Mouse (Mus musculus) stomach, embryonic 14.5 days (tissue): ENCODE measurements around the gene Col4a1. TPM values are rescaled to one million over a fixed set of nuclear protein-coding genes. Genes with fewer than 3 reads are reported as not detected.

ENCODE experiments used
- ATAC-seq: fragments of 200-750 bp; cut with Nextera tagmentation; 2 replicates; pipeline ENCODE4 v1.8.0; 2017; ENCODE audit warnings: low read depth, moderate TSS enrichment; ENCODE audit not compliant: insufficient number of reproducible peaks, insufficient read depth, low FRiP score
- H3K27ac ChIP-seq: fragments of 300-500 bp; sonication (generic); 2 replicates; pipeline ENCODE4 v1.5.1; 2014; ENCODE audit warnings: mild to moderate bottlenecking, low read length, moderate library complexity, mixed read lengths
- H3K27me3 ChIP-seq: fragments of 300-500 bp; sonication (generic); 2 replicates; pipeline ENCODE4 v1.6.1; 2014; ENCODE audit warnings: low read length, control low read depth, mixed read lengths; ENCODE audit not compliant: control insufficient read depth, insufficient read depth
- H3K36me3 ChIP-seq: fragments of 300-500 bp; sonication (generic); 2 replicates; pipeline ENCODE4 v1.6.1; 2014; ENCODE audit warnings: mild to moderate bottlenecking, control low read depth, low read length, moderate library complexity, mixed read lengths; ENCODE audit not compliant: control insufficient read depth, insufficient read depth
- H3K4me1 ChIP-seq: fragments of 300-500 bp; sonication (generic); 2 replicates; pipeline ENCODE4 v1.6.1; 2014; ENCODE audit warnings: low read length, control low read depth, mixed read lengths; ENCODE audit not compliant: control insufficient read depth, insufficient read depth
- H3K4me2 ChIP-seq: fragments of 300-500 bp; sonication (generic); replicated peaks from 2 replicates; pipeline ENCODE4 v1.6.1; 2014; ENCODE audit warnings: low read depth, low read length, control low read depth
- H3K4me3 ChIP-seq: fragments of 300-500 bp; sonication (generic); 2 replicates; pipeline ENCODE4 v1.5.1; 2014; ENCODE audit warnings: low read depth, low read length, control low read depth
- H3K9ac ChIP-seq: fragments of 300-500 bp; sonication (generic); replicated peaks from 2 replicates; pipeline ENCODE4 v1.6.1; 2014; ENCODE audit warnings: low read depth, mild to moderate bottlenecking, control low read depth, low read length, moderate library complexity, mixed read lengths
- H3K9me3 ChIP-seq: fragments of 300-500 bp; sonication (generic); 2 replicates; pipeline ENCODE4 v1.6.1; 2016; ENCODE audit warnings: low read depth, low read length, control low read depth; ENCODE audit not compliant: control insufficient read depth
- WGBS: fragments of 180-500 bp; shearing (Covaris S2); extraction: QIAGEN DNeasy Blood & Tissue Kit; methylation state at CpG from one replicate; pipeline ENCODE4 v1.1.7; 2014; 5-methylcytosine and 5-hydroxymethylcytosine counted together
- polyA plus RNA-seq: library from polyadenylated mRNA; unstranded; fragments of >200 nt; fragmentation: Nextera tagmentation; extraction: Ambion mirVana; gene quantifications from 2 replicates; pipeline ENCODE4 v1.2.1, GENCODE M21; 2014

Gene Col4a1
- polyA plus RNA-seq, 1 experiment from 2014 or later, result 216 TPM

DNA sequence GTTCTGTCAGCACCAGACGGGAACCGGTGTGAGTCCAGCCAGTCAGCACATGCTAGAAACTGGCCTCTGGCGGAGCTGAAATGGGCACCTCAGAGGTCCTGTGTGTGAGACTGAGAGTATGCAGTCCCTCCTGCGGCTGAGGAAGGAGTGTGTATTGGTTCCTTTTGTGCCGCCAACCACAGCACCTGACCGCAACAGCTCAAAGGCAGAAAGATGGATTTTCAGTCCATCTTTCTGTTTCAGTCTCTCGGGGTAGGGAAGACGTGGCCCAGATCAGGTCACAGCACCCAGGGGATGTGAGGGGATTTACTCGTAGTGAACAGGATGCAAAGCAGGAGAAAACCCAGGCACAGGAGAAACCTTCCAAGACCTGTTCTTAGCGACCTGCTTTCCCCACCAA lies 25.0 kb upstream of the Col4a1 start:
- WGBS, result 81% methylated on average over 10 of the region's 10 CpGs
- no peak overlapping the region for H3K27ac ChIP-seq

GRCm38 (mm10) chr8:11336346-11336745 lies 23.7 kb upstream of the Col4a1 start:
- ATAC-seq, result no peak
- 93% methylated on average over 5 of the region's 5 CpGs for WGBS
- Histone ChIP-seq H3K4me2 (no peak overlapping the region), H3K27me3 (no peaks in the 10 kb centered on the region), H3K4me3 (no peak overlapping the region), H3K36me3 (no peaks in the 10 kb centered on the region), H3K9me3 (no peaks in the 10 kb centered on the region), H3K27ac (no peak overlapping the region), H3K9ac (no peak overlapping the region), H3K4me1 (0 out of 2 replicates have a peak, but pooled peaks cover 5% of the 10 kb centered on the region)

More for the DNA sequence above, 25.0 kb upstream of the Col4a1 start:
- H3K4me1 ChIP-seq, result 0 out of 2 replicates have a peak, but pooled peaks cover 5% of the 10 kb centered on the region
- no peaks in the 10 kb centered on the region for H3K9me3 ChIP-seq
- no peak for ATAC-seq
- no peaks in the 10 kb centered on the region for H3K36me3 ChIP-seq
- H3K9ac ChIP-seq, result no peak overlapping the region
- H3K4me3 ChIP-seq, result no peak overlapping the region
- no peak overlapping the region for H3K4me2 ChIP-seq
- H3K27me3 ChIP-seq, result no peaks in the 10 kb centered on the region

DNA sequence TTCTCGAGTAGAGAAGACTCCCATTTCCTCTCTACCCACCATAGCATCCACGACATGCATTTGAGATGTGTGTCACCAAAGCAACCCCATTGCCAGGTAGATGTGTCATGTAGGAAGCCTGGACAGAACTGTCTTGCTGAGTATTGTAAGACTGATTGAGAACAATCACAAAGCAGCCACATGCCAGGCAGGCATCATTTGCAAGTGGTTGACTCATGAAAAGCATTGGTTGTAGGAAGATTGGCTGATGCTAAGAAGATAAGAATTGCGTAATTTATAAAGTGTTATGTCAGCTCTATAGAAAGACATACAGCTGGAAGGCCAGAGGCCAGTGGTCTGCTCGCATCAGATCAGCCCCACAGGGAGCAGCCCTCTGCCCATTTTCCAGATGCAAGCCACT lies 22.6 kb upstream of the Col4a1 start:
- H3K4me1 ChIP-seq, result 0 out of 2 replicates have a peak, but pooled peaks cover 5% of the 10 kb centered on the region
- no peaks in the 10 kb centered on the region for H3K27me3 ChIP-seq
- no peaks in the 10 kb centered on the region for H3K36me3 ChIP-seq
- 81% methylated on average over 4 of the region's 4 CpGs for WGBS
- H3K9me3 ChIP-seq, result no peaks in the 10 kb centered on the region
- no peak overlapping the region for H3K9ac ChIP-seq
- H3K4me3 ChIP-seq, result no peak overlapping the region
- no peak overlapping the region for H3K27ac ChIP-seq
- ATAC-seq, result no peak
- no peak overlapping the region for H3K4me2 ChIP-seq

DNA sequence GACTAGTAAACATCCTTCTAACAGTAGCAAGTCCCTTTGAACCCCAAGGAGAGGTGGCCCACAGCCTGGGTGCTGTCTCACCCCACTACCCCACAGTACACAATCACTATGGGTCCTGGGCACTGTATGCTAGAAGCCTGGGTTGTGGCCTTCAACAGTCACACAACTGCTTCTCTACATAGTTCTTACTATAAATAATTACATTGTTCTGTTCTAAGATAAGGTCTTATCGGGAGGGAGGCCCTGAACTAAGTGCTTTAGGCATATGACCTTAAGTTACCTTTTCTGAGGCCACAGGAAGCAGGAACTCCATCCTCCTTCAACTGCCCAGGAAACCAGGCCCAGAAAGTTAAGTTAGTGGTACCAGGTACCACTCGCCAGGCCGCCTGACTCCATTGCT lies 21.9 kb upstream of the Col4a1 start:
- ATAC-seq, result 0 out of 2 replicates have a peak, but pooled peaks have one; percentile 23
- no peak overlapping the region for H3K27ac ChIP-seq

DNA sequence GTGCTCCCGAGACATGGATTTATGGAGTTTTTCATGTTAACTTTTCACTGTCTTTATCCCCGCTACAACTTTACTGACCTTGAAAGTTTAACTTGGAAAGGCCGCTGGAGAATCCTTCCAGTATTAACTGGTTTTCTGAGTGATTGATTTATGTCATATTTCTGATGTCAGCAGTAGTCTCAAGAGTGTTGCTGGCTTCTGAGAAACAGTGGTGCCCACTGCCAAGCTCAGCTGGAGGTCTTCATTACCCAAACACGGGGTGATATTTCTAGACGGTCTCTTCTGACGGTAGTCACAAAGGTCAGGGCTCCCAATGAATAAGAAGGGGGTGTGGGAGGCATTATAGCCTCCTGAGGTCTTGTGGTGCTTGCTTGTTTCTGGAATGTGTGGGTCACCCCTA lies 21.1 kb upstream of the Col4a1 start:
- no peak overlapping the region for H3K4me2 ChIP-seq
- H3K9ac ChIP-seq, result no peak overlapping the region
- 72% methylated on average over 6 of the region's 6 CpGs for whole genome bisulfite sequencing
- H3K4me1 ChIP-seq, result 0 out of 2 replicates have a peak, but pooled peaks cover 5% of the 10 kb centered on the region
- ATAC-seq, result no peak
- no peak overlapping the region for H3K4me3 ChIP-seq
- no peaks in the 10 kb centered on the region for H3K27me3 ChIP-seq
- H3K9me3 ChIP-seq, result no peaks in the 10 kb centered on the region
- H3K27ac ChIP-seq, result no peak overlapping the region
- H3K36me3 ChIP-seq, result no peaks in the 10 kb centered on the region

More for the DNA sequence above, 21.9 kb upstream of the Col4a1 start:
- Histone ChIP-seq H3K9ac (no peak overlapping the region), H3K4me2 (no peak overlapping the region), H3K27me3 (no peaks in the 10 kb centered on the region), H3K9me3 (no peaks in the 10 kb centered on the region), H3K4me1 (0 out of 2 replicates have a peak, but pooled peaks cover 5% of the 10 kb centered on the region), H3K4me3 (no peak overlapping the region), H3K36me3 (no peaks in the 10 kb centered on the region)
- WGBS, result 69% methylated on average over 3 of the region's 3 CpGs

- Histone ChIP-seq H3K4me2 (no peak overlapping the region), H3K27ac (no peak overlapping the region), H3K36me3 (no peaks in the 10 kb centered on the region), H3K9ac (no peak overlapping the region), H3K4me3 (no peak overlapping the region), H3K4me1 (peaks cover 13% of the 10 kb centered on the region; the same call in 1 of the 2 replicates), H3K27me3 (no peaks in the 10 kb centered on the region), H3K9me3 (no peaks in the 10 kb centered on the region)
- no peak for ATAC-seq
- WGBS, result 55% methylated on average over 4 of the region's 4 CpGs
Observed at GRCm38 (mm10) chr8:11331561-11331960, 18.9 kb upstream of the Col4a1 start.

GRCm38 (mm10) chr8:11327722-11328417 lies 15.2 kb upstream of the Col4a1 start:
- Histone ChIP-seq H3K9ac (no peak overlapping the region), H3K36me3 (no peaks in the 10 kb centered on the region), H3K4me1 (peaks cover 12% of the 10 kb centered on the region; the same call in 1 of the 2 replicates), H3K27ac (peak overlapping the region; percentile 66; the same call in 1 of the 2 replicates), H3K9me3 (no peaks in the 10 kb centered on the region), H3K4me3 (no peak overlapping the region), H3K27me3 (no peaks in the 10 kb centered on the region), H3K4me2 (no peak overlapping the region)
- 29% methylated on average over 5 of the region's 5 CpGs for WGBS
- ATAC-seq, result 0 out of 2 replicates have a peak, but pooled peaks have one; percentile 14

DNA sequence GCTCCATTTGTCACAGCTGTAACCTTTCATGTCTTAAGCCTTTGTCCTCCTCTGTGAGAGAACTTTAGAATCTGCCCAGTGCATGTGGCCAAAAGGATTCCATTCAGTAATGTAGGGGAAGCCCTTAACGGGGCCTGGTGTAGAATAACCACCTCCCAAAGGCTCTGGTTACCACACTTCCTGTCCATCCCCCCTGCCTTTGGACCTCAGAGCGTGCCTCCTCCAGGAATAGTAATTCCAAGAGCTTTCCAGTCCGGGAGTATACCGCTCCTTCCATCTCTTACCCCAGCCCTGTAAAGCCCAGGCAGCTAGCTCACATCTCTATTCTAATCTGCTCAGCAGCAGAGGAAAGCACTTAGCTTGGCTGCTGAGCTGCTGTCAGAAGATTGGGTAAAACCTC lies 14.7 kb upstream of the Col4a1 start:
- Histone ChIP-seq H3K9me3 (no peaks in the 10 kb centered on the region), H3K27me3 (no peaks in the 10 kb centered on the region), H3K36me3 (no peaks in the 10 kb centered on the region), H3K4me3 (no peak overlapping the region), H3K4me1 (peaks cover 12% of the 10 kb centered on the region; the same call in 1 of the 2 replicates), H3K4me2 (no peak overlapping the region), H3K9ac (no peak overlapping the region), H3K27ac (peak overlapping the region; percentile 66; the same call in 1 of the 2 replicates)
- ATAC-seq, result peak; percentile 71
- 26% methylated on average over 4 of the region's 4 CpGs for whole genome bisulfite sequencing
